Mouse (Mus musculus) layer of hippocampus, adult 8-10 months (tissue): ENCODE results near the gene Ripor3. TPM values are rescaled to one million over a fixed set of nuclear protein-coding genes. Genes with fewer than 3 reads are reported as not detected.
A peak's percentile ranks its signal among the peaks of the same experiment; 100 is the strongest.

ENCODE experiments used
- DNase-seq, 2 experiments: peaks; one replicate each; pipeline ENCODE4 v3.0.0; 2022; ENCODE audit warnings: low spot score in 2 of 2
- total RNA-seq, 4 experiments: library from RNA; stranded (reverse); gene quantifications; 2 replicates each; pipeline ENCODE4 v1.2.4; 2022

Gene Ripor3
- total RNA-seq, 4 experiments from 2014 or later, result 0.14 to 0.18 (median 0.17) TPM

GRCm38 (mm10) chr2:168031842-168032241 lies 21.4 kb upstream of the Ripor3 start:
- no peak for DNase-seq

GRCm38 (mm10) chr2:168028376-168028775 lies 18.0 kb upstream of the Ripor3 start:
- no peak for DNase-seq

GRCm38 (mm10) chr2:168026467-168026866 lies 16.0 kb upstream of the Ripor3 start:
- DNase-seq, result no peak

GRCm38 (mm10) chr2:168025882-168026281 lies 15.5 kb upstream of the Ripor3 start:
- no peak for DNase-seq

GRCm38 (mm10) chr2:168025174-168025573 lies 14.8 kb upstream of the Ripor3 start:
- peak; percentile 35 to 74 for DNase-seq

GRCm38 (mm10) chr2:168023763-168024402 lies 13.5 kb upstream of the Ripor3 start:
- DNase-seq, result no peak

GRCm38 (mm10) chr2:168019201-168019715 lies 8.8 kb upstream of the Ripor3 start:
- peak in 1 of 2 experiments; percentile 24 for DNase-seq

- peak in 1 of 2 experiments; percentile 63 for DNase-seq
These were observed 6.6 kb upstream of the Ripor3 start for GRCm38 (mm10) chr2:168016951-168017391.

GRCm38 (mm10) chr2:168010893-168011292 lies 475 bp upstream of the Ripor3 start:
- no peak for DNase-seq

- DNase-seq, result no peak
These were observed 2.3 kb downstream of the Ripor3 start for GRCm38 (mm10) chr2:168008132-168008531.

GRCm38 (mm10) chr2:168006489-168006888 lies 3.9 kb downstream of the Ripor3 start:
- no peak for DNase-seq

GRCm38 (mm10) chr2:168005616-168006015 lies 4.8 kb downstream of the Ripor3 start:
- no peak for DNase-seq

GRCm38 (mm10) chr2:168005005-168005404 lies 5.4 kb downstream of the Ripor3 start:
- DNase-seq, result no peak

GRCm38 (mm10) chr2:168004369-168004768 lies 6.0 kb downstream of the Ripor3 start:
- DNase-seq, result no peak

- no peak for DNase-seq
These were observed 7.0 kb downstream of the Ripor3 start for GRCm38 (mm10) chr2:168003431-168003830.

GRCm38 (mm10) chr2:168002884-168003283 lies 7.5 kb downstream of the Ripor3 start:
- no peak for DNase-seq

- no peak for DNase-seq
These were observed 8.2 kb downstream of the Ripor3 start for GRCm38 (mm10) chr2:168002188-168002587.

GRCm38 (mm10) chr2:167999145-167999743 lies 11.2 kb downstream of the Ripor3 start:
- DNase-seq, result no peak

GRCm38 (mm10) chr2:167997562-167997961 lies 12.9 kb downstream of the Ripor3 start:
- no peak for DNase-seq

GRCm38 (mm10) chr2:167996672-167997215 lies 13.7 kb downstream of the Ripor3 start:
- DNase-seq, result no peak

- no peak for DNase-seq
These were observed 14.4 kb downstream of the Ripor3 start for GRCm38 (mm10) chr2:167995870-167996635.

- no peak for DNase-seq
These were observed 17.2 kb downstream of the Ripor3 start for GRCm38 (mm10) chr2:167993260-167993659.
